Mouse (Mus musculus): ENCODE data around the gene Skap2. TPM values are rescaled to one million over a fixed set of nuclear protein-coding genes. Genes with fewer than 3 reads are reported as not detected.
A peak's percentile ranks its signal among the peaks of the same experiment; 100 is the strongest.

Gene Skap2
- 12.4 and 22.2 TPM in 2 replicates for polyA plus RNA-seq (2012; rRNA removed)

DNA sequence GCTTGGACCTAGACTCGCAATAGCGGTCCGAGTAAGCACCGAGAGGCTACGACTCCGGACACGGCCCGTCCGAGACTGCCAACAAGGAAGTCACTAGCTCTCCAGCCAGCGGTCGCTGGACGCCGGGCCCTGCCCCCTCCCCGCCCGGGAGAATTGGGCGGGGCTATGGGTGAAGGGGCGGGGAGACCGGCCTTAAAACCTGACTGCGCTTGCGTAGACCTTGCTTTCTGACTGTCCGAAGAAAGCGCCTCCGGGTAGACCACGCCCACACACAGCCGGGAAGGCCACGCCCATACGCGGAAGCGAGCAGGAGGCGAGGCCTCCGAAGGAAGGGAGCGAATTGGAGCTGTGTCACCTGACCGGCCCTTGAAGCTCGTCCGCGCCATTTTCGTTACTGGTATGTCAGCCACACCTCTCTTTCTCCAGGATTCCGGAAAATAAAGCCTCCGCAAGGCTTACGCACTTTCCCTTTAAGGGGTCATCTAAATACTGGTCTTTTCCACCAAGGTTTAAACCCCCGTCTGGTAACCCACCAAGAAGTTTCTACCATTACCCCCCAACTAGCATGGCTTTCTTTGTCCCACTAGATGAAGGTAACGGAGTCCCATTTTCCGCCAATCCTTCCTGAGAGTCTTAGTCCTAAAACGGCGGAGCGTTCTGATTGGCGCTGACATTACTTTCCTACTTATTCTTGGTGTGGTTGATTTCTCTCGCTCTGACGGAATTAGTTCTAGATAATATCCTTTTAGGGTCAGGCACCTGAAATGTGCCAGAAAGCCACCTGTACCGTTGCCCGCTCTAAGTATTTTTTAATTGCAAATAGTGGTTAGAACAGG is at the start of gene Skap2:
Gene Skap2, minus strand, starts transcription at position 141 of the 836 bp plus-strand sequence.
- no peaks in the 10 kb centered on the region for H3K4me1 ChIP-seq (ENCODE audit: control insufficient read depth, insufficient read depth, low read length)
- H3K4me3 ChIP-seq (ENCODE audit: insufficient read depth, low read depth, low read length): peak within 1 kb of the TSS; percentile 75
- H3K36me3 ChIP-seq (ENCODE audit: control insufficient read depth, insufficient read depth, low read length): no peaks in the 10 kb centered on the region
- peak within 1 kb of the TSS; percentile 79 for H3K27ac ChIP-seq (ENCODE audit: insufficient read depth, low read depth, low read length)
- peak; percentile 100 for DNase-seq
- WGBS: under 1% methylated on average over 51 of the region's 51 CpGs
- no peaks in the 10 kb centered on the region for H3K27me3 ChIP-seq (replicated peaks; ENCODE audit: control insufficient read depth, insufficient read depth, low read length)
- TF ChIP-seq POLR2A (IDR thresholded peaks at IDR 0.05; ENCODE audit: low read depth, low read length) (peak; percentile 54), CTCF (conservative IDR thresholded peaks at IDR 0.05; ENCODE audit: insufficient read depth, insufficient read length, low read depth, low read length) (no peak)

DNA sequence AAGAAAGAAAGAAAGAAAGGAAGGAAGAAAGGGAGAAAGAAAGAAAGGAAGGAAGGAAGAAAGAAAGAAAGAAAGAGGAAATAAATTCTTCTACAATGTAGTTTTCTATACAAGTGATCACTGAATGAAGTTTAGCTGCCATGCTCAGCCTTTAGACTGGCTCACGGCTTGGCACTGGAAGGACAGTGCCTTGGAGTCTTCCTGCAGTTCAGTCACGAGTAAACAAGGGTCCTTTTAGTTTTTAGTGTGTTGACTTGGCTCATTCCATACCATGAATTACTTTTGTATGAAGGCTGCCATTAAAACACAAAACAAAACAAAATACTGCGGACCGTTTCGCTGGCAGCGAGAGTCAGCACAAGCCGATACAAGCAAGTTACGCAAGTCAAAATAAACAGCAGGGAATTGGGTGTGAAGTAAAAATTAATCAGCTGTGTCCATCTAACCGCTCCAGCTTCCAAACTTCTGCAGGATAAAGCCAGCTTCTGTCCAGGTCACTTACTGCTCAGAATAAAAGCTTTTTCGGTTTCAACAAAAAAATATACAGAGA is 46.6 kb upstream of the Skap2 start:
- TF ChIP-seq CTCF (conservative IDR thresholded peaks at IDR 0.05; ENCODE audit: insufficient read depth, insufficient read length, low read depth, low read length) (no peak), POLR2A (IDR thresholded peaks at IDR 0.05; ENCODE audit: low read depth, low read length) (no peak)
- no peaks in the 10 kb centered on the region for H3K36me3 ChIP-seq (ENCODE audit: control insufficient read depth, insufficient read depth, low read length)
- peak; percentile 50 for DNase-seq
- H3K4me3 ChIP-seq (ENCODE audit: insufficient read depth, low read depth, low read length): 0 out of 2 replicates have a peak overlapping the region, but pooled peaks have one; percentile 5
- H3K27me3 ChIP-seq (replicated peaks; ENCODE audit: control insufficient read depth, insufficient read depth, low read length): no peaks in the 10 kb centered on the region
- no peaks in the 10 kb centered on the region for H3K4me1 ChIP-seq (ENCODE audit: control insufficient read depth, insufficient read depth, low read length)
- 29% methylated on average over 10 of the region's 10 CpGs for WGBS
- H3K27ac ChIP-seq (ENCODE audit: insufficient read depth, low read depth, low read length): no peak overlapping the region

DNA sequence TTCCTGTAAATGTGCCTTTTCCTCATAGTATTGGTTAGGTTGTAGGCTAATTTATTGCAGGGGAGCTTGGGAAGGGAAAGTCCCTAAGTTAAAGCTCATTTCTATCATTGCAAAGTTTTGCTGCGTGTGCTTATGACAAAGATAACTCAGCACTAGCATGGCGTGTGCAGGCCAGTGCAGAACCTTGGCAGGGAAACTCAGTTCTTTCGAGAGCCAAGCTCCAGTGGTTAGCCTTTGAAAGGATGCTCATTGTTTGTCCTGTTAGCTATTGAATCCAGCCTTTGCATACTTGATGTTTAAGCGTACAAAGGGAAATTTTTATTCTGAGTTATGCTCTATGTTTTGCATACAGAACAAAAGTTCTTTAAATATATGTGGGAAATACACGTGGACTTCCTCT is 45.8 kb upstream of the Skap2 start:
- WGBS: 61% methylated on average over 5 of the region's 5 CpGs
- Histone ChIP-seq H3K27me3 (replicated peaks; ENCODE audit: control insufficient read depth, insufficient read depth, low read length) (no peaks in the 10 kb centered on the region), H3K4me3 (ENCODE audit: insufficient read depth, low read depth, low read length) (no peak overlapping the region), H3K36me3 (ENCODE audit: control insufficient read depth, insufficient read depth, low read length) (no peaks in the 10 kb centered on the region), H3K27ac (ENCODE audit: insufficient read depth, low read depth, low read length) (no peak overlapping the region), H3K4me1 (ENCODE audit: control insufficient read depth, insufficient read depth, low read length) (no peaks in the 10 kb centered on the region)
- no peak for TF ChIP-seq POLR2A (IDR thresholded peaks at IDR 0.05; ENCODE audit: low read depth, low read length)
- TF ChIP-seq CTCF (conservative IDR thresholded peaks at IDR 0.05; ENCODE audit: insufficient read depth, insufficient read length, low read depth, low read length): no peak
- no peak for DNase-seq

DNA sequence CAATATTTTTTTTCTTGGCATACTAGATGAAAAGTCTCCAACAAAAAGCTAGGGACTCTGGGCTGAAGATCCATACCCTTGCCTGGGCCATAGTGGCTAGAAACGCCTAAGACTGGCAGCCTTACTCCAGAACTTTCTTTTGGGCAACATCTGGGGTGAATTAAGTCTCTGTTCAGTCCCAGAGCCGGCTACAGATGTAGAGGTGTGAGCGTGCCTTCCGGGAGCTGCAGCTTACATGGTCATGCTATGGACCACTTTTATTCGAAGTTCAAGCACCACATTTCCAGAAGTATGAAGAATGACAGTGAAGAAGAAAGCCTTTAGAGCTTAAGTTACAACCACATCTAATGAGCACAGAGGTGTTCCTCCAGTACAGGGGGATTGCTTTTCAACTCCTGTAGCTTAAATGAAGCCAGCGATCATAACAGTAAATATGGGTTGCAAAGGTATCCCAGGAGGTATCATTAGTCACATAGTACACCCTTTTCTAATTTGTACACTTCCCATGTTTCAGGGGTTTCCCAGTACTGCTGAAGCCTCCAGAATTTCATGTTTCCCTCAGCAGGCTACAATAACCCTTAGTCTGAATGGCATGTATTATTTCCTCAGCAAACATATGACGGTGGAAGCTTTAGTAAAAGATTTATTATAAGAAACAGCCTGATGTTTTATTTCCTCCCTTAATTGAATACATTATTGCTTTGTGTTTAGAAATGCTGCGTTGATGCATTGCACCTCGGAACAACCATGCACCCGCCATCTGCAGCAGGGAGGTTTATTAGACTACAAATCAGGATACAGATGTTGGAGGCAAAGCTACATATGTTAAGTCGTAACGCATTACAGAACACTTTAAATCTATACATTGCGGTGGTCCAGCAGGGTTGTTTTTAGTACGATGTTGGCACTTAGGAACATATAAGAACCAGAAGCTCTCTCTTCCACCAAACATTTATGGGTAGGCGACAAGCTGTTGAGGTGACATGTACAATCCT is 41.5 kb upstream of the Skap2 start:
- WGBS: 84% methylated on average over 15 of the region's 15 CpGs
- Histone ChIP-seq H3K36me3 (ENCODE audit: control insufficient read depth, insufficient read depth, low read length) (no peaks in the 10 kb centered on the region), H3K4me1 (ENCODE audit: control insufficient read depth, insufficient read depth, low read length) (no peaks in the 10 kb centered on the region), H3K27me3 (replicated peaks; ENCODE audit: control insufficient read depth, insufficient read depth, low read length) (no peaks in the 10 kb centered on the region; the same call in 1 of the 2 replicates), H3K4me3 (ENCODE audit: insufficient read depth, low read depth, low read length) (no peak overlapping the region), H3K27ac (ENCODE audit: insufficient read depth, low read depth, low read length) (no peak overlapping the region)
- no peak for TF ChIP-seq CTCF (conservative IDR thresholded peaks at IDR 0.05; ENCODE audit: insufficient read depth, insufficient read length, low read depth, low read length)
- no peak for DNase-seq

GRCm38 (mm10) chr6:52050062-52050461 is 37.7 kb upstream of the Skap2 start:
- H3K36me3 ChIP-seq (ENCODE audit: control insufficient read depth, insufficient read depth, low read length): no peaks in the 10 kb centered on the region
- no peak overlapping the region for H3K27ac ChIP-seq (ENCODE audit: insufficient read depth, low read depth, low read length)
- no peak for DNase-seq
- H3K4me1 ChIP-seq (ENCODE audit: control insufficient read depth, insufficient read depth, low read length): no peaks in the 10 kb centered on the region
- H3K4me3 ChIP-seq (ENCODE audit: insufficient read depth, low read depth, low read length): no peak overlapping the region
- 66% methylated on average over 12 of the region's 12 CpGs for WGBS
- TF ChIP-seq POLR2A (IDR thresholded peaks at IDR 0.05; ENCODE audit: low read depth, low read length): no peak
- no peaks in the 10 kb centered on the region; the same call in 1 of the 2 replicates for H3K27me3 ChIP-seq (replicated peaks; ENCODE audit: control insufficient read depth, insufficient read depth, low read length)

DNA sequence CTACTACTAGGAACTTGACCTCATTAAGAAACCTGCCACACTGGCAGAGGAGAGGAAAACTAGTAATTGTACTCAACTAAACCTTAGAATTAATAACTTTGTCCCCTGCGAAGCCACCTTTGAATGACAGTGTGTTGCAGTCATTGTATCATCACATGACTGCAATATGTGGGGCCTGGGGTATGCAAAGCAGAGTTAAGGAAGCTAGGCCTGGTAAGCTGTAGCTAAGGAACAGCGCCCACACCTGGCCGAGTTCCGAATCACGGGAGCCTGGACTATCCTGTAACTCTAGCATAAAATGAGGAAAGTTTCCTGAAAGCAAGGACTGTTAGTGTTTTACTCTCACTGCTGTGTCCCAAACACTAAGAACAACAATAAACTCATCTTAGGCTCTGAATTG is 33.2 kb upstream of the Skap2 start:
- WGBS: 78% methylated on average over 5 of the region's 5 CpGs
- H3K27me3 ChIP-seq (replicated peaks; ENCODE audit: control insufficient read depth, insufficient read depth, low read length): no peaks in the 10 kb centered on the region; the same call in 1 of the 2 replicates
- TF ChIP-seq POLR2A (IDR thresholded peaks at IDR 0.05; ENCODE audit: low read depth, low read length): no peak
- peak; percentile 42 for TF ChIP-seq CTCF (conservative IDR thresholded peaks at IDR 0.05; ENCODE audit: insufficient read depth, insufficient read length, low read depth, low read length)

More for the DNA sequence above, 33.2 kb upstream of the Skap2 start:
- no peaks in the 10 kb centered on the region for H3K36me3 ChIP-seq (ENCODE audit: control insufficient read depth, insufficient read depth, low read length)
- H3K27ac ChIP-seq (ENCODE audit: insufficient read depth, low read depth, low read length): no peak overlapping the region
- H3K4me1 ChIP-seq (ENCODE audit: control insufficient read depth, insufficient read depth, low read length): no peaks in the 10 kb centered on the region
- no peak for DNase-seq
- H3K4me3 ChIP-seq (ENCODE audit: insufficient read depth, low read depth, low read length): no peak overlapping the region
